Mouse (Mus musculus) E14TG2a.4 (cell line): ENCODE data around the gene Arpc3.

Experiments
- H3K27me3 ChIP-seq: 2 replicates; pipeline ENCODE4 v1.6.1; 2014; ENCODE audit warnings: low read length, control low read depth; ENCODE audit not compliant: insufficient read depth
- H3K36me3 ChIP-seq: 2 replicates; pipeline ENCODE4 v1.6.1; 2014; ENCODE audit warnings: low read length, control low read depth; ENCODE audit not compliant: insufficient read depth
- H3K4me1 ChIP-seq: replicated peaks from 2 replicates; pipeline ENCODE4 v1.6.1; 2014; ENCODE audit warnings: low read depth, low read length, control low read depth
- H3K4me3 ChIP-seq: replicated peaks from 2 replicates; pipeline ENCODE4 v1.5.1; 2014; ENCODE audit warnings: mild to moderate bottlenecking, low read length
- H3K9me3 ChIP-seq: 2 replicates; pipeline ENCODE4 v1.6.1; 2014; ENCODE audit warnings: low read length, control low read depth
- CTCF ChIP-seq: conservative IDR thresholded peaks from 2 replicates; pipeline ENCODE4 v1.5.1; 2014; ENCODE audit warnings: low read length
- NANOG ChIP-seq: IDR thresholded peaks from 2 replicates; pipeline ENCODE4 v1.6.1; 2014; ENCODE audit warnings: borderline replicate concordance, low read length, mixed read lengths
- POU5F1 ChIP-seq: IDR thresholded peaks from 2 replicates; pipeline ENCODE4 v1.6.1; 2014; ENCODE audit warnings: low read length, borderline replicate concordance

Arpc3 gene

GRCm38 (mm10) chr5:122392227-122393004 is 738 bp downstream of the Arpc3 start:
- no peaks in the 10 kb centered on the region for H3K27me3 ChIP-seq
- no peaks in the 10 kb centered on the region for H3K9me3 ChIP-seq
- peak overlapping the region; percentile 96 for H3K4me3 ChIP-seq
- peaks cover 45% of the 10 kb centered on the region for H3K4me1 ChIP-seq
- no peak for TF ChIP-seq POU5F1
- TF ChIP-seq CTCF, result no peak
- TF ChIP-seq NANOG, result no peak
- H3K36me3 ChIP-seq, result peaks cover 36% of the 10 kb centered on the region

DNA sequence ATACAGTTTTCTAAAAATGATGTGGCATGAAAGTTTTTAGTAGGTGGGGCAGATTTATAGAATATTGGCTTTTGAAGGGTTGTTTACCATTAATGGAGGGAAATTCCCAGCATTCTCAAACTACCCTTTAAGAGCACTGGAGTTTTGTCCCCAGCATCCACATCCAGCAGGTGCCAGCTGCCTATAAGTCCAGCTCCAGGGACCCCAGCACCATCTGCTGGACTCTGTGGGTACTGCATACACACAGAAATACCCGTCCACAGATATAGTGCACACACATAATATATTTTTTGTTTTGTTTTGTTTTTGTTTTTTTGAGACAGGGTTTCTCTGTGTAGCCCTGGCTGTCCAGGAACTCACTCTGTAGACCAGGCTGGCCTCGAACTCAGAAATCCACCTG is 2.2 kb downstream of the Arpc3 start:
- Histone ChIP-seq H3K4me3 (no peak overlapping the region), H3K27me3 (no peaks in the 10 kb centered on the region), H3K9me3 (no peaks in the 10 kb centered on the region), H3K36me3 (peaks cover 51% of the 10 kb centered on the region), H3K4me1 (peaks cover 51% of the 10 kb centered on the region)
- no peak for TF ChIP-seq POU5F1
- peak; percentile 94 for TF ChIP-seq CTCF

GRCm38 (mm10) chr5:122396791-122397190 is 5.1 kb downstream of the Arpc3 start:
- no peak for TF ChIP-seq CTCF
- no peak for TF ChIP-seq NANOG
- TF ChIP-seq POU5F1, result no peak
- Histone ChIP-seq H3K27me3 (no peaks in the 10 kb centered on the region), H3K9me3 (no peaks in the 10 kb centered on the region), H3K36me3 (peaks cover 63% of the 10 kb centered on the region), H3K4me1 (peaks cover 65% of the 10 kb centered on the region), H3K4me3 (peak overlapping the region; percentile 59)

GRCm38 (mm10) chr5:122397495-122397894 is 5.8 kb downstream of the Arpc3 start:
- Histone ChIP-seq H3K9me3 (no peaks in the 10 kb centered on the region), H3K4me3 (no peak overlapping the region), H3K4me1 (peaks cover 62% of the 10 kb centered on the region), H3K36me3 (peaks cover 70% of the 10 kb centered on the region), H3K27me3 (no peaks in the 10 kb centered on the region)
- TF ChIP-seq POU5F1, result no peak
- no peak for TF ChIP-seq NANOG
- TF ChIP-seq CTCF, result no peak

- peak overlapping the region; percentile 1; the same call in 1 of the 2 replicates for H3K4me3 ChIP-seq
- TF ChIP-seq CTCF (no peak), POU5F1 (no peak)
- no peaks in the 10 kb centered on the region for H3K9me3 ChIP-seq
- H3K36me3 ChIP-seq, result peaks cover 87% of the 10 kb centered on the region
- peaks cover 46% of the 10 kb centered on the region for H3K4me1 ChIP-seq
- H3K27me3 ChIP-seq, result no peaks in the 10 kb centered on the region
Observed at GRCm38 (mm10) chr5:122399871-122400270, 8.2 kb downstream of the Arpc3 start.

DNA sequence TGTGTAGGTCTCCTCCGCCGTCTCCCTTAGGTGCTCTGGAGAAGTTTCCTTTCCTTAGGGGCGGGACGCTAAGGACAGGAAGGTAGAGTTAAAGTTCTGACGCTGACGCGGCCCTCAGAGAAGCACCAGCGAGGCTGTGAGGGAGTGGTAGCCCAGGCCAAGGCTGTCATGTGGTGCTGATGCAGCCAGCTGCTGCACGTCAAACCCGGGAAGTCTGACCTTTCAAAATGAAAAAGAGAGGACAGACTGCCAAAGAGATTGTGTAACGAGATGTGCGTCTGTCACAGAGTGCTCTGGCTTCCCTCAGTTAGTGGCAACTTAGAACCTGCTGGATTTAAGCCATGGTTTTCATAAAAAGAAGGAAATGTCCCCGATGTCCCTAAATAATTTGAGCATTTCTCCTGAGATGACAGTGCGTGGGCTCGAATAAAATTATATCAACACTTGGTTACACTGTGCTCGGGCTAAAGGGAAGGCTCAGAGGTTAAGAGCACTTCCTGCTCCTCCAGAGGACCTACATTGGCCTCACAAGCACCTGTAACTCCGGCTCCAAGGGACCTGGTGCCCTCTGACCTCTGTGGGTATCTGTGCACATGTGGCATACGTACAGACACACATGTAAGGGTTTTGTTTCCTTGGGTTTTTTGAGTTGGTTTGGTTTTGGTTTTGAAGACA is 9.1 kb downstream of the Arpc3 start:
- Histone ChIP-seq H3K36me3 (peaks cover 90% of the 10 kb centered on the region), H3K27me3 (no peaks in the 10 kb centered on the region), H3K9me3 (no peaks in the 10 kb centered on the region), H3K4me1 (peaks cover 40% of the 10 kb centered on the region), H3K4me3 (peak overlapping the region; percentile 1; the same call in 1 of the 2 replicates)
- no peak for TF ChIP-seq CTCF

GRCm38 (mm10) chr5:122401303-122401640 is 9.6 kb downstream of the Arpc3 start:
- Histone ChIP-seq H3K9me3 (no peaks in the 10 kb centered on the region), H3K4me3 (no peak overlapping the region), H3K36me3 (peaks cover 95% of the 10 kb centered on the region), H3K4me1 (peaks cover 36% of the 10 kb centered on the region), H3K27me3 (no peaks in the 10 kb centered on the region)
- TF ChIP-seq CTCF (peak; percentile 99), POU5F1 (no peak), NANOG (no peak)

DNA sequence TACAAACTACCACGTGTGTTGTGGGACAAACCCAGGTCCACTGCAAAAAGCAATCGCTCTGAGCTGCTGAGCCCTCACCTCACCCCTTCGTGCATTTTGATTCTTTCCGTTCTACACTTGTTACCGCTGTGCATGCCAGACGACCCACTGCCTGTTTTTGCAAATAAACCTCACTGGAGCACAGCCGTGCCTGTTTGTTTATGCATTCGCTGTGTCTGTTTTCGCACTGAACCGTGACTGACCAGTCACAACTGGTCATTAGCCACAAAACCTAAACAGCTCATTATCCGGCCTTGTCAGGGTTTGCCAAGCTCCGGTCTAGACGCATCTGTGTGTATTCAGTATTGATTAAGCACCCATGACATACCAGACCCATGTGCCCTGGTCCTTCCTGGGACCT is 10.5 kb downstream of the Arpc3 start:
- no peaks in the 10 kb centered on the region for H3K27me3 ChIP-seq
- H3K4me1 ChIP-seq, result peaks cover 27% of the 10 kb centered on the region
- no peaks in the 10 kb centered on the region for H3K9me3 ChIP-seq
- TF ChIP-seq NANOG (no peak), CTCF (no peak), POU5F1 (no peak)
- peaks cover 97% of the 10 kb centered on the region for H3K36me3 ChIP-seq
- no peak overlapping the region for H3K4me3 ChIP-seq

DNA sequence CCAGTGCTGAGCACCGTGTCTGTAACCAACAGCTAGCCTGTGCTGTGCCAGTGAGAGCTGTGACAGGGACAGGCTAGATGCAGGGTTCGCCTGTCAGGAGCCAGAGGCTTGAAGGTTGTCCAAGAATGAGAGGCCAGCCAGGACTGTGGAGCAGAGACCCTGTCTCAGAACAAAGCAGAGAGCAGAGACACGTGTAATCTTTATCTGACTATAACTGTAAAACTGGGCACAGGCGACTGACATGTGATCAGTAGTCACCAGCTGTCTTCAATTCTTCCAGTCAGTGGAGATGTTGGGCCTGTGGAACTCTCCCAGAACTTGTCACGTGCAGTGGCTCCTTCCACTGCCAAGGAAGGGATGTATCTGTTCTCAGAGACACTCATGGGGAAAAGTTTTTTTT is 11.1 kb downstream of the Arpc3 start:
- Histone ChIP-seq H3K4me3 (no peak overlapping the region), H3K36me3 (peaks cover 97% of the 10 kb centered on the region), H3K4me1 (peaks cover 22% of the 10 kb centered on the region), H3K9me3 (no peaks in the 10 kb centered on the region), H3K27me3 (no peaks in the 10 kb centered on the region)
- TF ChIP-seq POU5F1 (no peak), CTCF (no peak), NANOG (no peak)
